ENCODE assay signal across 16 mouse cellular contexts in the genomic region with DNA sequence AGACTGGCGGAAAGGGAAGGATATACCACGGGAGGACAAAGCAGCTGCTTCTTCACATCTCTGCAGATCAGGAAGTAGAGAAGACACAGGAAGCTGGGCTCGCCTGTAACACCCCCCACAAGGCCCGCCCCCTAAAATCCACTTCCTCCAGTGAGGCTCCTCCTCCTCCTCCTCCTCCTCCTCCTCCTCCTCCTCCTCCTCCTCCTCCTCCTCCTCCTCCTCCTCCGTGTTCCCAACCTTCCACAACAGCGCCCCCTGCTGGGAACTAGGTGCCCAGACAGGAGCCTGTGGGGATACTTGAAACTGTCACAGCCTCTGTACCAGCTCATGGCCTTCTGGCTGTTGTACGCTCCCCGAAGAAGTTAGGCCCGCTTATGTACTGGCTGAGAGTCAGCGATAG.
A peak's percentile ranks its signal among the peaks of the same experiment; 100 is the strongest.
DNase-seq lines count a peak whose midpoint lies in the region; ATAC-seq and TF ChIP-seq lines count a peak whose summit lies in the region.
"Had no signal": no experiment of that assay in that cellular context is flagged by ENCODE, and none has a peak within 500 bp of the region (broad histone marks: within the 10 kb centered on the region; RNA-seq: fewer than 3 reads in every experiment).

No protein-coding gene starts in this region.

- ATAC-seq in hindbrain, embryonic 11.5 days (ENCODE audit: low FRiP score) = no peak
- no peak for ATAC-seq in hindbrain, embryonic 13.5 days (ENCODE audit: low FRiP score)
- ATAC-seq: inflammation-experienced regulatory T-cells, adult 6 months had no signal

- no peak overlapping the region for H3K27ac ChIP-seq in hindbrain, embryonic 11.5 days (ENCODE audit: low read depth, low read length)
- H3K27ac ChIP-seq in hindbrain, embryonic 13.5 days = no peak overlapping the region
- H3K27ac ChIP-seq in spleen, adult 2 months (ENCODE audit: insufficient read depth, low read length) = no peak overlapping the region
- H3K27ac ChIP-seq: neural tube, embryonic 15.5 days had no signal

- TF ChIP-seq POLR2A in spleen, adult 2 months (IDR thresholded peaks at IDR 0.05; ENCODE audit: low read depth, low read length) = no peak

- peak; percentile 27 for DNase-seq in hindbrain, embryonic 11.5 days (ENCODE audit: low spot score)
- DNase-seq in spleen, adult 2 months (ENCODE audit: low read depth in 1 of 2, low spot score in 2 of 2) = no peak
- DNase-seq in spleen, postnatal 10 days (ENCODE audit: low spot score in 2 of 2) = no peak
- peak; percentile 94 for DNase-seq in ZHBTc4 (ENCODE audit: low read depth, low spot score)
- peak; percentile 74 for DNase-seq in testis, postnatal 14 days (ENCODE audit: low spot score)
- DNase-seq in right cerebral cortex, adult 18-20 months = no peak
- DNase-seq: cerebellum, postnatal 36 days; gastrocnemius, postnatal 36 days; kidney, postnatal 36 days; left cerebral cortex, postnatal 4 days; lung, postnatal 10 days had no signal

- 83% methylated on average over 9 of the region's 10 CpGs for WGBS in hindbrain, embryonic 11.5 days
- 83% methylated on average over 9 of the region's 10 CpGs for WGBS in hindbrain, embryonic 13.5 days
- WGBS in spleen, adult 2 months = 86% methylated on average over 8 of the region's 10 CpGs

- no peaks in the 10 kb centered on the region for H3K36me3 ChIP-seq in hindbrain, embryonic 11.5 days (ENCODE audit: control insufficient read depth, insufficient read depth, low read length)
- H3K36me3 ChIP-seq in hindbrain, embryonic 13.5 days = no peaks in the 10 kb centered on the region
- no peaks in the 10 kb centered on the region for H3K36me3 ChIP-seq in spleen, adult 2 months (ENCODE audit: control insufficient read depth, insufficient read depth, low read length)
- H3K36me3 ChIP-seq: neural tube, embryonic 15.5 days had no signal

- H3K4me2 ChIP-seq in hindbrain, embryonic 11.5 days (replicated peaks; ENCODE audit: low read depth, low read length) = no peak overlapping the region
- no peak overlapping the region for H3K4me2 ChIP-seq in hindbrain, embryonic 13.5 days
- H3K4me2 ChIP-seq: heart, embryonic 11.5 days; liver, embryonic 11.5 days; neural tube, embryonic 15.5 days had no signal

- no peak overlapping the region for H3K9ac ChIP-seq in hindbrain, embryonic 11.5 days (ENCODE audit: low read depth, low read length)
- no peak overlapping the region for H3K9ac ChIP-seq in hindbrain, embryonic 13.5 days
- H3K9ac ChIP-seq: neural tube, embryonic 15.5 days had no signal

- H3K4me1 ChIP-seq in hindbrain, embryonic 11.5 days (replicated peaks; ENCODE audit: control insufficient read depth, insufficient read depth, low read length) = peaks cover 13% of the 10 kb centered on the region
- H3K4me1 ChIP-seq in hindbrain, embryonic 13.5 days (replicated peaks) = peaks cover 29% of the 10 kb centered on the region
- no peaks in the 10 kb centered on the region for H3K4me1 ChIP-seq in spleen, adult 2 months (ENCODE audit: control insufficient read depth, insufficient read depth, insufficient read length)

- H3K4me3 ChIP-seq in hindbrain, embryonic 11.5 days (ENCODE audit: low read depth, low read length) = no peak overlapping the region
- no peak overlapping the region for H3K4me3 ChIP-seq in hindbrain, embryonic 13.5 days
- H3K4me3 ChIP-seq in spleen, adult 2 months (ENCODE audit: extremely low read depth, insufficient read depth, insufficient read length) = no peak overlapping the region
- H3K4me3 ChIP-seq: neural tube, embryonic 15.5 days had no signal

- no peaks in the 10 kb centered on the region for H3K9me3 ChIP-seq in hindbrain, embryonic 11.5 days (ENCODE audit: control insufficient read depth, low read length)
- no peaks in the 10 kb centered on the region for H3K9me3 ChIP-seq in hindbrain, embryonic 13.5 days
- H3K9me3 ChIP-seq: neural tube, embryonic 15.5 days had no signal

- H3K27me3 ChIP-seq in hindbrain, embryonic 11.5 days (ENCODE audit: control insufficient read depth, insufficient read depth, low read length) = no peaks in the 10 kb centered on the region
- 0 out of 2 replicates have a peak, but pooled peaks cover 20% of the 10 kb centered on the region for H3K27me3 ChIP-seq in hindbrain, embryonic 13.5 days
- H3K27me3 ChIP-seq in spleen, adult 2 months (ENCODE audit: control insufficient read depth, insufficient read depth, low read length) = no peaks in the 10 kb centered on the region

- TF ChIP-seq CTCF in spleen, adult 2 months (IDR thresholded peaks at IDR 0.05; ENCODE audit: extremely low read depth, insufficient read depth, insufficient read length, insufficient replicate concordance) = peak; percentile 7; the same call in 1 of the 2 replicates

Comparison
In these comparisons a context has a peak if more than half of its experiments do, and no peak if none do; other contexts are left out.
1. DNase-seq: peak in hindbrain, embryonic 11.5 days (single experiment), ZHBTc4 (single experiment) and testis, postnatal 14 days (single experiment); none in spleen, adult 2 months (0 of 2), spleen, postnatal 10 days (0 of 2) and right cerebral cortex, adult 18-20 months (single experiment).